Mouse (Mus musculus) myocyte (in vitro differentiated cells): ENCODE measurements around the gene Wdfy3.

Source experiments
- CEBPB ChIP-seq: IDR thresholded peaks from 2 replicates; pipeline ENCODE4 v1.6.1; 2011; ENCODE audit warnings: mild to moderate bottlenecking, moderate library complexity; ENCODE audit not compliant: poor library complexity, insufficient read depth, severe bottlenecking
- E2F4 ChIP-seq: IDR thresholded peaks from one replicate; pipeline ENCODE4 v1.6.1; 2011; ENCODE audit warnings: mild to moderate bottlenecking, control low read depth, moderate library complexity; ENCODE audit not compliant: insufficient read depth
- MAX ChIP-seq: IDR thresholded peaks from one replicate; pipeline ENCODE4 v1.6.1; 2011; ENCODE audit warnings: low read depth, mild to moderate bottlenecking, control low read depth
- MYOD1 ChIP-seq, 3 experiments: IDR thresholded peaks; one replicate each; pipeline ENCODE4 v1.6.1; 2011; ENCODE audit warnings: control low read depth in 2 of 3, low read depth in 2 of 3, mild to moderate bottlenecking in 2 of 3, moderate library complexity in 1 of 3; ENCODE audit not compliant: insufficient read length in 2 of 3, control insufficient read depth in 1 of 3
- MYOG ChIP-seq, 3 experiments: IDR thresholded peaks; one replicate each; pipeline ENCODE4 v1.6.1; 2011; ENCODE audit warnings: control low read depth in 2 of 3, low read depth in 2 of 3, mild to moderate bottlenecking in 2 of 3; ENCODE audit not compliant: insufficient read length in 2 of 3, control insufficient read depth in 1 of 3, insufficient read depth in 1 of 3
- POLR2A ChIP-seq: IDR thresholded peaks from one replicate; pipeline ENCODE4 v1.6.1; 2011; ENCODE audit warnings: low read depth, mild to moderate bottlenecking, control low read depth, moderate library complexity; ENCODE audit not compliant: insufficient read length
- POLR2AphosphoS2 ChIP-seq: IDR thresholded peaks from one replicate; pipeline ENCODE4 v1.6.1; 2011; ENCODE audit warnings: low read depth, control low read depth; ENCODE audit not compliant: insufficient read length
- SRF ChIP-seq: IDR thresholded peaks from one replicate; pipeline ENCODE4 v1.6.1; 2011; ENCODE audit warnings: low read depth; ENCODE audit not compliant: control insufficient read depth, insufficient read length
- TCF12 ChIP-seq: IDR thresholded peaks from one replicate; pipeline ENCODE4 v1.6.1; 2011; ENCODE audit warnings: mild to moderate bottlenecking, control low read depth; ENCODE audit not compliant: poor library complexity, insufficient read depth, severe bottlenecking
- USF1 ChIP-seq: IDR thresholded peaks from one replicate; pipeline ENCODE4 v1.6.1; 2011; ENCODE audit warnings: low read depth, mild to moderate bottlenecking, control low read depth, moderate library complexity

- TF ChIP-seq POLR2A: no peak
- no peak for TF ChIP-seq SRF
- no peak for TF ChIP-seq MAX
- TF ChIP-seq MYOG (IDR thresholded peaks at IDR 0.05; ENCODE audit: control insufficient read depth in 1 of 3, insufficient read depth in 1 of 3, insufficient read length in 2 of 3, low read depth in 2 of 3): no peak
- TF ChIP-seq TCF12: no peak
- no peak for TF ChIP-seq E2F4
- TF ChIP-seq MYOD1 (IDR thresholded peaks at IDR 0.05; ENCODE audit: control insufficient read depth in 1 of 3, insufficient read length in 2 of 3, low read depth in 2 of 3): no peak
- TF ChIP-seq POLR2AphosphoS2: no peak
- no peak for TF ChIP-seq CEBPB
- TF ChIP-seq USF1: no peak
Measured at GRCm38 (mm10) chr5:101998971-101999370, 70.8 kb downstream of the Wdfy3 start.
